In genomic region chr2:121646528-121646927, GRCm38 (mm10) we compare ENCODE assay signal across 32 mouse cellular contexts.
"Had no signal": no experiment of that assay in that cellular context is flagged by ENCODE, and none has a peak within 500 bp of the region (broad histone marks: within the 10 kb centered on the region; RNA-seq: fewer than 3 reads in every experiment).

No protein-coding gene starts in this region.

- H3K9me3 ChIP-seq: limb, embryonic 10.5 days; limb, embryonic 12.5 days; limb, embryonic 13.5 days; limb, embryonic 15.5 days; liver, embryonic 12.5 days; liver, embryonic 13.5 days; liver, embryonic 15.5 days; lung, embryonic 15.5 days; megakaryocyte, embryonic 14.5 days; midbrain, embryonic 10.5 days; midbrain, embryonic 12.5 days; midbrain, embryonic 13.5 days; midbrain, embryonic 15.5 days; neural tube, embryonic 12.5 days had no signal

- H3K27ac ChIP-seq: limb, embryonic 10.5 days; limb, embryonic 12.5 days; limb, embryonic 13.5 days; limb, embryonic 15.5 days; liver, embryonic 12.5 days; liver, embryonic 13.5 days; liver, embryonic 14.5 days; liver, embryonic 15.5 days; lung, embryonic 15.5 days; macrophage; midbrain, embryonic 10.5 days; midbrain, embryonic 12.5 days; midbrain, embryonic 13.5 days; midbrain, embryonic 15.5 days; neural tube, embryonic 12.5 days had no signal

- H3K4me3 ChIP-seq: limb, embryonic 10.5 days; limb, embryonic 12.5 days; limb, embryonic 13.5 days; limb, embryonic 15.5 days; liver, embryonic 12.5 days; liver, embryonic 13.5 days; liver, embryonic 15.5 days; lung, embryonic 15.5 days; megakaryocyte, embryonic 14.5 days; midbrain, embryonic 10.5 days; midbrain, embryonic 12.5 days; midbrain, embryonic 13.5 days; midbrain, embryonic 15.5 days; myocyte; neural tube, embryonic 12.5 days had no signal

- ATAC-seq: liver, embryonic 12.5 days; liver, postnatal 0 days; lung, postnatal 0 days; midbrain, embryonic 13.5 days; midbrain, embryonic 15.5 days; midbrain, embryonic 16.5 days had no signal

- DNase-seq: left cerebral cortex, postnatal 4 days; liver; liver, embryonic 13.5 days; liver, postnatal 0 days; lung, adult 18-20 months; lung, adult 2 months; lung, embryonic 14.5 days; lung, postnatal 10 days; lung, postnatal 14 days; lung, postnatal 36 days; lung, postnatal 4 days; midbrain, embryonic 14.5 days had no signal

- H3K4me2 ChIP-seq: limb, embryonic 12.5 days; limb, embryonic 13.5 days; limb, embryonic 15.5 days; liver, embryonic 11.5 days; liver, embryonic 12.5 days; liver, embryonic 13.5 days; liver, embryonic 15.5 days; lung, embryonic 14.5 days; lung, embryonic 15.5 days; midbrain, embryonic 11.5 days; midbrain, embryonic 12.5 days; midbrain, embryonic 13.5 days; midbrain, embryonic 15.5 days; neural tube, embryonic 12.5 days had no signal

- H3K36me3 ChIP-seq: limb, embryonic 10.5 days; limb, embryonic 12.5 days; limb, embryonic 13.5 days; limb, embryonic 15.5 days; liver, embryonic 12.5 days; liver, embryonic 13.5 days; liver, embryonic 15.5 days; lung, embryonic 15.5 days; midbrain, embryonic 10.5 days; midbrain, embryonic 12.5 days; midbrain, embryonic 13.5 days; midbrain, embryonic 15.5 days; neural tube, embryonic 12.5 days had no signal

- H3K4me1 ChIP-seq: limb, embryonic 15.5 days; liver, embryonic 12.5 days; liver, embryonic 13.5 days; liver, embryonic 15.5 days had no signal

- H3K27me3 ChIP-seq: limb, embryonic 12.5 days; limb, embryonic 13.5 days; limb, embryonic 15.5 days; liver, embryonic 12.5 days; liver, embryonic 13.5 days; liver, embryonic 15.5 days; lung, embryonic 15.5 days; midbrain, embryonic 12.5 days; midbrain, embryonic 13.5 days; midbrain, embryonic 15.5 days; neural tube, embryonic 12.5 days had no signal

- H3K9ac ChIP-seq: limb, embryonic 12.5 days; limb, embryonic 13.5 days; limb, embryonic 15.5 days; liver, embryonic 12.5 days; liver, embryonic 13.5 days; liver, embryonic 14.5 days; liver, embryonic 15.5 days; liver, postnatal 0 days; lung, embryonic 14.5 days; lung, embryonic 15.5 days; midbrain, embryonic 12.5 days; midbrain, embryonic 13.5 days; midbrain, embryonic 15.5 days; neural tube, embryonic 12.5 days had no signal
